In genomic region chr4:131461728-131462127, GRCm38 (mm10) we compare ENCODE assay signal across 17 mouse cellular contexts.
DNase-seq lines count a peak whose midpoint lies in the region; ATAC-seq and TF ChIP-seq lines count a peak whose summit lies in the region.
"Had no signal": no experiment of that assay in that cellular context is flagged by ENCODE, and none has a peak within 500 bp of the region (broad histone marks: within the 10 kb centered on the region; RNA-seq: fewer than 3 reads in every experiment).

No protein-coding gene starts in this region.

- peak; percentile 50 for ATAC-seq in forebrain, postnatal 0 days
- ATAC-seq in midbrain, postnatal 0 days (ENCODE audit: low FRiP score): no peak
- ATAC-seq: CD4-positive, CD25-positive, alpha-beta regulatory T cell, adult 4 months; intestine, embryonic 16.5 days; liver, postnatal 0 days had no signal

- H3K9me3 ChIP-seq in E14TG2a.4 (ENCODE audit: low read length): peaks cover 13% of the 10 kb centered on the region
- peaks cover 8% of the 10 kb centered on the region; the same call in 1 of the 2 replicates for H3K9me3 ChIP-seq in forebrain, postnatal 0 days (ENCODE audit: low read length)
- 0 out of 2 replicates have a peak, but pooled peaks cover 5% of the 10 kb centered on the region for H3K9me3 ChIP-seq in midbrain, postnatal 0 days (ENCODE audit: low read length)

- H3K4me1 ChIP-seq in E14TG2a.4 (replicated peaks; ENCODE audit: low read depth, low read length): peaks cover 26% of the 10 kb centered on the region
- H3K4me1 ChIP-seq in forebrain, postnatal 0 days (ENCODE audit: insufficient read depth): no peaks in the 10 kb centered on the region
- no peaks in the 10 kb centered on the region for H3K4me1 ChIP-seq in midbrain, postnatal 0 days (ENCODE audit: insufficient read depth, low read length)
- H3K4me1 ChIP-seq: limb, embryonic 15.5 days had no signal

- 0 out of 2 replicates have a peak overlapping the region, but pooled peaks have one; percentile 23 for H3K4me3 ChIP-seq in E14TG2a.4 (replicated peaks; ENCODE audit: low read length)
- no peak overlapping the region for H3K4me3 ChIP-seq in forebrain, postnatal 0 days (ENCODE audit: low read depth, low read length)
- no peak overlapping the region for H3K4me3 ChIP-seq in midbrain, postnatal 0 days (ENCODE audit: low read depth, low read length)
- H3K4me3 ChIP-seq: limb, embryonic 15.5 days had no signal

- H3K27ac ChIP-seq in forebrain, postnatal 0 days (ENCODE audit: low read depth, low read length): no peak overlapping the region
- H3K27ac ChIP-seq in midbrain, postnatal 0 days (ENCODE audit: low read depth, low read length): no peak overlapping the region
- H3K27ac ChIP-seq: kidney, postnatal 0 days; limb, embryonic 15.5 days had no signal

- WGBS in forebrain, postnatal 0 days: 19% methylated on average over 7 of the region's 7 CpGs
- WGBS in midbrain, postnatal 0 days: 40% methylated on average over 7 of the region's 7 CpGs

- no peak overlapping the region for H3K9ac ChIP-seq in forebrain, postnatal 0 days
- no peak overlapping the region for H3K9ac ChIP-seq in midbrain, postnatal 0 days (replicated peaks; ENCODE audit: low read length, poor library complexity, severe bottlenecking)
- H3K9ac ChIP-seq: limb, embryonic 15.5 days; liver, postnatal 0 days had no signal

- H3K4me2 ChIP-seq in forebrain, postnatal 0 days (ENCODE audit: low read depth): no peak overlapping the region
- no peak overlapping the region for H3K4me2 ChIP-seq in midbrain, postnatal 0 days (ENCODE audit: low read depth, low read length, poor library complexity, severe bottlenecking)
- H3K4me2 ChIP-seq: limb, embryonic 15.5 days had no signal

- peak; percentile 96 for DNase-seq in brain, embryonic 14.5 days (ENCODE audit: low read depth)
- DNase-seq in forebrain, postnatal 0 days: peak; percentile 42
- DNase-seq in midbrain, postnatal 0 days (ENCODE audit: low spot score): peak; percentile 55
- DNase-seq in urinary bladder, postnatal 25 days (ENCODE audit: low spot score): no peak
- no peak for DNase-seq in testis, postnatal 10 days (ENCODE audit: low spot score)
- no peak for DNase-seq in B cell, adult 2 months
- DNase-seq: adrenal gland, postnatal 25 days; cerebellum, postnatal 25 days; heart, postnatal 14 days; liver, postnatal 0 days; lung, postnatal 36 days; thymus, adult 18-20 months had no signal

- H3K36me3 ChIP-seq in E14TG2a.4 (ENCODE audit: insufficient read depth, low read length): no peaks in the 10 kb centered on the region
- H3K36me3 ChIP-seq in forebrain, postnatal 0 days (ENCODE audit: insufficient read depth): no peaks in the 10 kb centered on the region
- no peaks in the 10 kb centered on the region for H3K36me3 ChIP-seq in midbrain, postnatal 0 days (ENCODE audit: insufficient read depth, low read length)
- H3K36me3 ChIP-seq: limb, embryonic 15.5 days had no signal

- TF ChIP-seq POLR2A in brain, embryonic 14.5 days (IDR thresholded peaks at IDR 0.05; ENCODE audit: borderline replicate concordance, extremely low read depth, insufficient read depth, insufficient read length, poor library complexity, severe bottlenecking): no peak

- H3K27me3 ChIP-seq in E14TG2a.4 (ENCODE audit: insufficient read depth, low read length): peaks cover 17% of the 10 kb centered on the region
- H3K27me3 ChIP-seq in forebrain, postnatal 0 days (ENCODE audit: insufficient read depth, low read length): no peaks in the 10 kb centered on the region
- no peaks in the 10 kb centered on the region for H3K27me3 ChIP-seq in midbrain, postnatal 0 days (ENCODE audit: insufficient read depth, low read length)
- H3K27me3 ChIP-seq: limb, embryonic 15.5 days had no signal

- no peak for TF ChIP-seq CTCF in E14TG2a.4 (conservative IDR thresholded peaks at IDR 0.05; ENCODE audit: low read length)
- TF ChIP-seq CTCF in brain, embryonic 14.5 days (IDR thresholded peaks at IDR 0.05; ENCODE audit: borderline replicate concordance, extremely low read depth, insufficient read depth, insufficient read length): no peak
- TF ChIP-seq CTCF in forebrain, postnatal 0 days (IDR thresholded peaks at IDR 0.05; ENCODE audit: low read depth): no peak
- no peak for TF ChIP-seq CTCF in midbrain, postnatal 0 days (IDR thresholded peaks at IDR 0.05)

Comparison
In these comparisons a context has a peak if more than half of its experiments do, and no peak if none do; other contexts are left out.
1. DNase-seq: peak in brain, embryonic 14.5 days (single experiment), forebrain, postnatal 0 days (single experiment) and midbrain, postnatal 0 days (single experiment); none in urinary bladder, postnatal 25 days (single experiment), testis, postnatal 10 days (single experiment) and B cell, adult 2 months (0 of 2).